Mouse (Mus musculus) neural tube, embryonic 15.5 days (tissue): ENCODE measurements around the gene Cpvl. TPM values are rescaled to one million over a fixed set of nuclear protein-coding genes. Genes with fewer than 3 reads are reported as not detected.

ENCODE experiments used
- ATAC-seq: fragments of 200-750 bp; cut with Nextera tagmentation; 2 replicates; pipeline ENCODE4 v1.8.0; 2017; ENCODE audit warnings: mild to moderate bottlenecking, moderate TSS enrichment, moderate library complexity; ENCODE audit not compliant: low FRiP score
- H3K27ac ChIP-seq: fragments of 300-500 bp; sonication (generic); replicated peaks from 2 replicates; pipeline ENCODE4 v1.5.1; 2015; ENCODE audit warnings: mild to moderate bottlenecking, inconsistent platforms
- H3K27me3 ChIP-seq: fragments of 300-500 bp; sonication (generic); replicated peaks from 2 replicates; pipeline ENCODE4 v1.6.1; 2015; ENCODE audit warnings: inconsistent platforms
- H3K36me3 ChIP-seq: fragments of 300-500 bp; sonication (generic); 2 replicates; pipeline ENCODE4 v1.6.1; 2015; ENCODE audit warnings: inconsistent platforms
- H3K4me1 ChIP-seq: fragments of 300-500 bp; sonication (generic); 2 replicates; pipeline ENCODE4 v1.6.1; 2015; ENCODE audit warnings: inconsistent platforms
- H3K4me2 ChIP-seq: fragments of 300-500 bp; sonication (generic); 2 replicates; pipeline ENCODE4 v1.6.1; 2015; ENCODE audit warnings: inconsistent platforms, mild to moderate bottlenecking, moderate library complexity
- H3K4me3 ChIP-seq: fragments of 300-500 bp; sonication (generic); replicated peaks from 2 replicates; pipeline ENCODE4 v1.5.1; 2015; ENCODE audit warnings: mild to moderate bottlenecking, inconsistent platforms
- H3K9ac ChIP-seq: fragments of 300-500 bp; sonication (generic); replicated peaks from 2 replicates; pipeline ENCODE4 v1.6.1; 2015; ENCODE audit warnings: mild to moderate bottlenecking, inconsistent platforms
- H3K9me3 ChIP-seq: fragments of 300-500 bp; sonication (generic); replicated peaks from 2 replicates; pipeline ENCODE4 v1.6.1; 2016; ENCODE audit warnings: inconsistent platforms
- WGBS: fragments of 180-500 bp; shearing (Covaris S2); methylation state at CpG from one replicate; pipeline ENCODE4 v1.1.7; 2015; ENCODE audit warnings: mixed read lengths; 5-methylcytosine and 5-hydroxymethylcytosine counted together
- polyA plus RNA-seq: library from polyadenylated mRNA; unstranded; fragments of >200 nt; fragmentation: Nextera tagmentation; extraction: Ambion mirVana; gene quantifications from 2 replicates; pipeline ENCODE4 v1.2.1, GENCODE M21; 2015

The Cpvl gene
- polyA plus RNA-seq, 1 experiment from 2014 or later = 0.10 TPM

- WGBS = 35% methylated on average over 4 of the region's 4 CpGs
- Histone ChIP-seq H3K9me3 (no peaks in the 10 kb centered on the region), H3K4me3 (no peak overlapping the region), H3K27ac (no peak overlapping the region), H3K36me3 (no peaks in the 10 kb centered on the region), H3K9ac (no peak overlapping the region), H3K27me3 (no peaks in the 10 kb centered on the region), H3K4me2 (no peak overlapping the region), H3K4me1 (no peaks in the 10 kb centered on the region; the same call in 1 of the 2 replicates)
- no peak for ATAC-seq
Measured at GRCm38 (mm10) chr6:53995519-53995918, 17.0 kb upstream of the Cpvl start.

- Histone ChIP-seq H3K4me1 (no peaks in the 10 kb centered on the region; the same call in 1 of the 2 replicates), H3K27ac (no peak overlapping the region), H3K36me3 (no peaks in the 10 kb centered on the region), H3K9ac (no peak overlapping the region), H3K4me2 (no peak overlapping the region), H3K4me3 (no peak overlapping the region), H3K27me3 (no peaks in the 10 kb centered on the region), H3K9me3 (no peaks in the 10 kb centered on the region)
- WGBS = 73% methylated on average over 3 of the region's 3 CpGs
- no peak for ATAC-seq
Measured at GRCm38 (mm10) chr6:53992386-53992785, 13.9 kb upstream of the Cpvl start.

GRCm38 (mm10) chr6:53987235-53987634 is 8.8 kb upstream of the Cpvl start:
- H3K27me3 ChIP-seq = no peaks in the 10 kb centered on the region
- H3K36me3 ChIP-seq = no peaks in the 10 kb centered on the region
- no peak overlapping the region for H3K9ac ChIP-seq
- H3K9me3 ChIP-seq = no peaks in the 10 kb centered on the region
- no peak for ATAC-seq
- H3K27ac ChIP-seq = no peak overlapping the region
- no peak overlapping the region for H3K4me3 ChIP-seq
- H3K4me1 ChIP-seq = no peaks in the 10 kb centered on the region
- 74% methylated on average over 3 of the region's 3 CpGs for WGBS
- no peak overlapping the region for H3K4me2 ChIP-seq

GRCm38 (mm10) chr6:53986273-53986985 is 8.0 kb upstream of the Cpvl start:
- Histone ChIP-seq H3K4me2 (no peak overlapping the region), H3K9ac (no peak overlapping the region), H3K4me1 (no peaks in the 10 kb centered on the region), H3K27ac (no peak overlapping the region), H3K4me3 (no peak overlapping the region), H3K36me3 (no peaks in the 10 kb centered on the region), H3K9me3 (no peaks in the 10 kb centered on the region), H3K27me3 (no peaks in the 10 kb centered on the region)
- 74% methylated on average over 14 of the region's 14 CpGs for WGBS
- no peak for ATAC-seq

- no peaks in the 10 kb centered on the region for H3K9me3 ChIP-seq
- H3K4me2 ChIP-seq = no peak overlapping the region
- 82% methylated on average over 6 of the region's 6 CpGs for whole genome bisulfite sequencing
- 0 out of 2 replicates have a peak, but pooled peaks cover 2% of the 10 kb centered on the region for H3K27me3 ChIP-seq
- H3K4me3 ChIP-seq = no peak overlapping the region
- no peak for ATAC-seq
- H3K4me1 ChIP-seq = no peaks in the 10 kb centered on the region
- H3K27ac ChIP-seq = no peak overlapping the region
- no peak overlapping the region for H3K9ac ChIP-seq
- H3K36me3 ChIP-seq = no peaks in the 10 kb centered on the region
Measured at GRCm38 (mm10) chr6:53983820-53984219, 5.3 kb upstream of the Cpvl start.

- Histone ChIP-seq H3K27ac (no peak overlapping the region), H3K4me2 (no peak overlapping the region), H3K9ac (no peak overlapping the region), H3K36me3 (no peaks in the 10 kb centered on the region), H3K9me3 (no peaks in the 10 kb centered on the region), H3K4me1 (no peaks in the 10 kb centered on the region), H3K4me3 (no peak overlapping the region), H3K27me3 (0 out of 2 replicates have a peak, but pooled peaks cover 2% of the 10 kb centered on the region)
- ATAC-seq = no peak
- WGBS = 58% methylated on average over 4 of the region's 4 CpGs
Measured at GRCm38 (mm10) chr6:53982612-53983011, 4.1 kb upstream of the Cpvl start.

GRCm38 (mm10) chr6:53982047-53982600 is 3.7 kb upstream of the Cpvl start:
- H3K36me3 ChIP-seq = no peaks in the 10 kb centered on the region
- no peak overlapping the region for H3K9ac ChIP-seq
- H3K4me1 ChIP-seq = no peaks in the 10 kb centered on the region
- WGBS = 43% methylated on average over 9 of the region's 9 CpGs
- no peaks in the 10 kb centered on the region for H3K9me3 ChIP-seq
- H3K4me3 ChIP-seq = no peak overlapping the region
- ATAC-seq = no peak
- no peak overlapping the region for H3K4me2 ChIP-seq
- H3K27ac ChIP-seq = no peak overlapping the region
- 0 out of 2 replicates have a peak, but pooled peaks cover 2% of the 10 kb centered on the region for H3K27me3 ChIP-seq

GRCm38 (mm10) chr6:53980817-53981480 is 2.5 kb upstream of the Cpvl start:
- Histone ChIP-seq H3K9ac (no peak overlapping the region), H3K9me3 (no peaks in the 10 kb centered on the region), H3K36me3 (no peaks in the 10 kb centered on the region), H3K4me2 (no peak overlapping the region), H3K4me1 (0 out of 2 replicates have a peak, but pooled peaks cover 3% of the 10 kb centered on the region), H3K4me3 (no peak overlapping the region), H3K27me3 (0 out of 2 replicates have a peak, but pooled peaks cover 2% of the 10 kb centered on the region), H3K27ac (no peak overlapping the region)
- 89% methylated on average over 15 of the region's 15 CpGs for WGBS
- no peak for ATAC-seq

GRCm38 (mm10) chr6:53974040-53974439 is 4.4 kb downstream of the Cpvl start:
- Histone ChIP-seq H3K9me3 (no peaks in the 10 kb centered on the region), H3K9ac (no peak overlapping the region), H3K27ac (no peak overlapping the region), H3K4me3 (no peak overlapping the region), H3K27me3 (0 out of 2 replicates have a peak, but pooled peaks cover 4% of the 10 kb centered on the region), H3K36me3 (no peaks in the 10 kb centered on the region), H3K4me1 (peaks cover 16% of the 10 kb centered on the region), H3K4me2 (no peak overlapping the region)
- WGBS = 81% methylated on average over 1 of the region's 1 CpGs
- no peak for ATAC-seq

GRCm38 (mm10) chr6:53973468-53973867 is 5.0 kb downstream of the Cpvl start:
- 0 out of 2 replicates have a peak, but pooled peaks cover 4% of the 10 kb centered on the region for H3K27me3 ChIP-seq

GRCm38 (mm10) chr6:53972238-53972743 is 6.2 kb downstream of the Cpvl start:
- Histone ChIP-seq H3K27me3 (0 out of 2 replicates have a peak, but pooled peaks cover 4% of the 10 kb centered on the region), H3K36me3 (no peaks in the 10 kb centered on the region), H3K4me1 (peaks cover 16% of the 10 kb centered on the region), H3K4me3 (no peak overlapping the region), H3K9ac (no peak overlapping the region), H3K9me3 (no peaks in the 10 kb centered on the region), H3K4me2 (no peak overlapping the region), H3K27ac (no peak overlapping the region)
- WGBS = 48% methylated on average over 12 of the region's 12 CpGs
- no peak for ATAC-seq

More at GRCm38 (mm10) chr6:53973468-53973867, 5.0 kb downstream of the Cpvl start:
- no peak overlapping the region for H3K27ac ChIP-seq
- no peak overlapping the region for H3K4me2 ChIP-seq
- H3K9me3 ChIP-seq = no peaks in the 10 kb centered on the region
- no peak overlapping the region for H3K4me3 ChIP-seq
- no peak overlapping the region for H3K9ac ChIP-seq
- no peak for ATAC-seq
- whole genome bisulfite sequencing = 37% methylated on average over 5 of the region's 5 CpGs
- no peaks in the 10 kb centered on the region for H3K36me3 ChIP-seq
- H3K4me1 ChIP-seq = peaks cover 16% of the 10 kb centered on the region
